Mouse (Mus musculus): ENCODE results near the gene Mmp7.

Mmp7 gene

DNA sequence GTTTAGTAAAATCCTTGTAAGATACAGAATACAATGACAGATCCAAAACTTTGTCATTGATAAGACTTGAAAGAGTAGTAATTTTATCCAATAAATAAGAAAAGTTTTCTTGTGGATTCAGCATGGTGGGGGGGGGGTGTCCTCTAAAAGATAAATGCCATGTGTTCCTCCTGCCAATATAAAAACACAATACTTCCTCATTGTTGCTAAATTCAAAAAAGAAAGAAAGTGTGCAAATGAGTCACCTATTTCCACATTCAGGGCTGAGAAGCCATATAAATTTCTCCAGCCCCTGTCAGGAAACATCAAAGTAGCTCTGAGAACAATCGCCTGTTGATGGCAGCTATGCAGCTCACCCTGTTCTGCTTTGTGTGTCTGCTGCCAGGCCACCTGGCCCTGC lies at the start of gene Mmp7:
Gene Mmp7 (plus strand): TSS at position 301 of the 400 bp plus-strand sequence.
- no peak for DNase-seq (ENCODE audit: low spot score)

DNA sequence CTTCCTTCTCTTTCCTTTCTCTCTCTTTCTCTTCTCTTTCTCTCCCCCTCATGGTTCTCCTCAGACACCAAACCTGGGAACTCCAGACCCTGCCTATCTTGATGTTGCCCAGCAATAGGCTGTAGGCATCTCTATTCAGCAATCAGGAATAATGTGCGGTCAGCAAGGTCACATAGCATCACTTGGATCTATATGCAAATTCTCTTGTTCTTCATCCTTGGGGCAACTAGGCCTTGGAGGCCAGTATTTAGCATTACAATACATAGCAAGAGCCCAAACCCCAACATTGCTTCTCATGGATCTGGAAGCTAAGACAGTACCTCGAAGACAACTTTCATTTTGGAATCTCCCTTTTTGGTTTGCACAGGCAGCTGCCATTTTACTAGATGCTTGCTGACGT lies 44.0 kb upstream of the Mmp7 start:
- no peak for DNase-seq (ENCODE audit: low spot score)

DNA sequence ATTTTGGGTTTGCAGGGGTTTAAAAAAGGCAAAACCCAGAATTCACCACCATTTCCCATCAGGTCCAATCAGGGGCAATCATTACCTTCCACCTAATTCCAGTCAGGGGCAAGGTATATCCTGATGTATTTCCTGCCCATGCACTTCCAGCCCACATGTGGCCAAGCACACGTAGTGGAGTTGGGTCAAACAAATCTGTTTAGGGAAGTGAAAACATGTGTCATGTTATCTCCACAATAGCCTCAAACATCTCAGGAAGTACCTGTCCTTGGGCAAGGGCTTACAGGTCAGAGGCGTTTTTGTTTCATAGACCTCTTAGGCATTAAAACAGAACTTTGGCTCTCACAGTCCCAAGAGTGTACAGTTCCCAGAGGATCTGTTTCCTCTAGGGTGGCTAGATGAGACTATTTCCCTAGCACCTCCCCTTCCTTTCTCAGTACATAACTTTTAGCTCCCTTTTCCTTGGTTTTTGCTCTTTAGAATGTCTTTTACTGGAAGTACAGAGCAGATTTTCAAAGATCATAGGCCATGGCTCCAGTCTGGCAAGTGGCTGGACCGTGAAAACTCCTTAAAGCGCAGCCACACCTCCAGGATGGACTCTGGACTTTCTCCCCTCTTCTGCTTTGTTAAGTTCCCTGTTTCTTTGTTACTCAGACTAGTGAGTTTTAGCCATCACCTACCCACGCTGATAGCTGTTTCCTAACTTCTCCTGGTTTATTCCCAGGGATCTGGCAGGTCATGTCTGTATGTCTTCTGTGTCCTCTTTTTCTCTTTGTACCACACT lies 41.3 kb upstream of the Mmp7 start:
- DNase-seq (ENCODE audit: low spot score): no peak

DNA sequence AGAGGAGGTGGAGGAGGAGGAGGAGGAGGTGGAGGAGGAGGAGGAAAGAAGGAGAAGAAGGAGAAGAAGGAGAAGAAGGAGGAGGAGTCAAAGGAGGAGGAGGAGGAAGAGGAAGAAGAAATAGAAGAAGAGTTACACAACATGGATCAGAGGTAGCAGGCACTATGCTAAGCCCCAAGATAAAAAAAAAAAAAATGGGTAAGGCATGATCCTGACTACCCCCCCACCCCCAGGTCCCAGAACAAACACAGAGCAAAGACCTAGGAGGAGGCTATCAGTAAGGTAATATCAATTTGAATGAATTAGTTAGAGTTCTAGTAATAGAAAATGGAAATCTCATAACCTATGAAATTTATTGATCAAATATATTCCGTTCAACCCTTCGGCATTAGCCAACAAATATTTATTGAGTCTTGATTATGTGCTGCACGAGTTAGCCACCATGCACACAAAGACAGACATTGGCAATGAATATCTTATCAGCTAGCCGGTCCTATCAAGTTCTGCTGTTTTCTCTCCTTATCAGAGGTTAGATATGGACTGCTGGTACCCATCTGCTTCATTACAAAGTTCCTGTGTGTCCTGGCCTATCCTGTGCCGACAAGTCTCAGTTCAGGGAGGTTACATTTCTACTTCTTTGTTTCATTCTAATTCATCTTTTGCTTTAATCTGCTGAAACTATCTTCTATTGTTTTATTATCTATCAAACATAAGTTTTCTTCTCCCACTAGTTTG lies 39.4 kb upstream of the Mmp7 start:
- no peak for DNase-seq (ENCODE audit: low spot score)

DNA sequence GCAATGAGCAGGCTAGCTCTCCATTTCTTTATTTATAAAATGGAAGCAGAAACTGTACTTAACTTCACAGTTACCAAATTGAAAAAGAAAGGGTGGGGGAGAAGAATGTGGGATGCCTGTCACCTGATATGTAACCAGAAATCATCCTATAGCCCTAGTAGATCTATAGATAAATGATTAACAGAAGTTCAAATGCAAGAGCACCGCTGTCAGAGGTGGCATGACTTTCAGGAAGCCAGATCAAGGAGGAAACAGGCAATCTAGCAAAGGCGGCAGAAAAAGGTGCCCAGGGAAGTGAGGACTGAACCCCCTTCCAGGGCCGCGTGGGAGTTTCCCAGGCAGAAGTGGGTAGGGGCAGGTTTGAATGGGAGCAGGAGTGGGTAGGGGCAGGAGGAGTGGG lies 33.9 kb upstream of the Mmp7 start:
- no peak for DNase-seq (ENCODE audit: low spot score)

DNA sequence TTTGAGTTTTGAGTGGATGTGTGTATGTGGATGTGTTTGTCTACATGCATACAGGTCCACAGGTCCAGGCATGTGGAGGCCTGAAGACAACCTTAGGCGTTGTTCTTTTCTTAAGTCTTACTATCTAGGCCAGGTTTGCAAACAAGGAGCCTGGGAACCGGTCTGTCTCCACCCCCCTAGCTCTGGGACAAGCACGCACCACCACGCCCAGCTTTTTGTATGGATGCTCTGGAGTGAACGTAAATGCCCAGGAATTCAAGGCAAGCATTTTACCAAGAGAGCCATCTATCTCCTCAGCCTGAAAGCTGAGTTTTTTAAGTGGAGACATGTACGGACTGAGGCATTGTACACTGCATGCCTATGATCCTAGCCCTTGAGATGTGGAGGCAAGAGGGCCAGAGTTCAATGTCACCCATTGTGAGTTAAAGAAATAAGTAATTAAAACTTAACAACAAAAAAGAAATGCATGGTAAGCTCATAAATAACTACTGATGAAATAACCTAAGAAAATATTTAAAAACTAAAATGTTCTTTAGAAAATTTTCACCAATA lies 32.3 kb upstream of the Mmp7 start:
- no peak for DNase-seq (ENCODE audit: low spot score)

DNA sequence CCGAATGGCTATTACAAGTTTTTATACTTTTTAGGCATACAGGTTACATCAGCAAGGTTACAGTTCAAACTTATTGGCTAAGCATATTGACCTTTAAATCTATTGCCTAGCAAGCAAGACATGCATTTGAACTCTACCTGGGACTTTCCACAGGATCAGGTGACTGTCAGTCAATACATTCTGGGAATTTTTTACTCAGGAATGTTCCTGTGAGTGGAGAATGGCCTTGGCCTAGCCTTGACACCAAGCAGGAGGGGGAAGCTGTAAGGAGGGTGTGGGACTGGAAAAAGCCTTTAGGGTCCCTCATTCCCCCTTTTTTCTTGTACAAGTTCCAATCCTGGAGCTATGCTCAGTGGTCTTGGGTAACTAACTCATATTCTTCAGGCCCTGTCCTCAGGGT lies 30.5 kb upstream of the Mmp7 start:
- DNase-seq (ENCODE audit: low spot score): no peak

DNA sequence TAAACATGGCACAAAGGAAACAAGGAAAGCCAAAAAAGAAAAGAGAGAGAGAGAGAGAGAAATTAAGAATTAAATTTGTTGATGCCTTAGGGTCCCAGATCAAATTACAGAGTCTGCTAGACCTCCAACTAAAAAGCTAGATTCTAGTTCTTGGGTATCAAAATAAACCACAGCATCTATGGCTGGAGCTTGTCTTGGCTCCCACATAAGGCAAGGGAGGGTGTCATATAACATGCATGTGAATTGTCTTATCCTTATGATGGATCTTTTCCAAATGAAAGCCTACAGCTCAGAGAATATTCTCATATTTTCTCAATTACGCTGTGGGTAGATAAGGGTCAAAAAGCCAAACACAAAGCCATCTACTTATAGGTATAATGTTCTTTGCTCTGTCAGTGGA lies 22.2 kb upstream of the Mmp7 start:
- DNase-seq (ENCODE audit: low spot score): no peak

DNA sequence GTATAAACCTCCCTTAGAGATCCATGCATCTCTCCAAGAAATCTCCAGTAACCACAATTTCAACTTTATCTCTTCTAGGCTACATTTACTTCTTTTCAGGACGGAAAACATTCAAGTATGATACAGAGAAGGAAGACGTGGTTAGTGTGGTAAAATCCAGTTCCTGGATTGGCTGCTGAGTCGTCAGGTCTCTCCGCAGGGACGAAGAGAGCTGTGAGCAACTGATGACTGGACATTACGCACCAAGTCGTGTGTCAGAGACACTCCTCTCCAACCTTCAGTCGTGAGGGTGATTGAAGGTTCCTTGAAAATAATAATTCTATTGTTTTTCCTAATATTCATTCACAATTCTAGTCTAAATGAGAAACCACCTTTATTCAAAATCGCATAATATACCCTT lies 18.9 kb upstream of the Mmp7 start:
- no peak for DNase-seq (ENCODE audit: low spot score)

DNA sequence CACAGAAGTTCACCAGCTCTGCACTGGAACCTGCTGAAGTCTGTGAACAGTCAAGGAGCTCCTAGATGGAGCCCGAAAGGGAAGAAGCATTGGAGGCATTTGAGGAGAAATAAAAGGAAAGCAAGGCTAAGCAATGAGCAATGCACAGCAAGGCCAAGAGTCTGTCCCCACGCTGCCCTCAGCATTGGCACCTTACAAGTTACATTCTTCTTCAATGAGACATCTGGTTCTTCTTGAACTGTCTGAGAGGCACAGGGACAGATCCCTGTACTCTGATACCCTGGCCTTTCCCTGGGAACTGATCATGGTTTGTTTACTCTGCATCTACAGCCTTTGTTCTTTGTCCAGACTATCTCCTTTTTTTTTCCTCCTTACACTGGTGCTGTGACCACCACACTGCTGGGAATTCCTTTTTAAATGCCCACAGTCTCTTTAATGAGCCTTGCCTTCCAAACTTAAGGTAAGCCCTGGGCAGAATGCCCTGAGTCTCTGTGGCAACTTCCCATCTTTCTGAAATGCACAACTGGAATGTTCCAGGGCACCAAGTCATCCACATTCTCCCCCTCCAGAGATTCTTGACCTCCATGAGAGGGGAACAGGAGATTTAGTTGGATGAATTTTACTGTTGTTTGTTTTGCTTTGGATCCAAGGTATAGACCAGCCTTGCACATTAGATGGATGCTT lies 13.6 kb upstream of the Mmp7 start:
- no peak for DNase-seq (ENCODE audit: low spot score)

DNA sequence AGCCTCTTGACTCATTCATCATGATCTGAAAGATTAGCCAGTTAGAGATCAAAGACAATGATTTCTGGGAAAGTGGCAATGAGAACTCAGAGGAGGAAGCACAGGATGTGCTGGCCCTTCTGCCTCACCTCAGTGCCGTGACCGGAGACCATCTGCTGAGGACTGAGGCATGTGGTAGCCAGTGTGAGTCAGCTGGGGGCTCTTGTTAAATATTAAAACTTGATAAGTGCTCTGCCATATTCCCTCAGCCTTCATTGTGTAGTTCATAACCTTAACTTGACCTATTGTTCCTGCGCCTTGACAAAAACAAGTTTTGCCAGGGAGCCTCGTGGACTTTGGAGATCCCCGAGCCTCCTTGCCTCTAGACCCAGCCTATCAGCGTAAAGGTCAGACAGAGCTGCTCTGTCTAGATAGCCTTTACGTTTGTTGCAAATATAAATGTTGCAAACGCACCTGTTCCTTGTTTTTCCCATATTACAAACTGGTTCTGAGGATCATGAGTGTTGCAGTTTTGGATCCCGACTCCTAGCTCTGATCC lies 9.7 kb upstream of the Mmp7 start:
- no peak for DNase-seq (ENCODE audit: low spot score)

DNA sequence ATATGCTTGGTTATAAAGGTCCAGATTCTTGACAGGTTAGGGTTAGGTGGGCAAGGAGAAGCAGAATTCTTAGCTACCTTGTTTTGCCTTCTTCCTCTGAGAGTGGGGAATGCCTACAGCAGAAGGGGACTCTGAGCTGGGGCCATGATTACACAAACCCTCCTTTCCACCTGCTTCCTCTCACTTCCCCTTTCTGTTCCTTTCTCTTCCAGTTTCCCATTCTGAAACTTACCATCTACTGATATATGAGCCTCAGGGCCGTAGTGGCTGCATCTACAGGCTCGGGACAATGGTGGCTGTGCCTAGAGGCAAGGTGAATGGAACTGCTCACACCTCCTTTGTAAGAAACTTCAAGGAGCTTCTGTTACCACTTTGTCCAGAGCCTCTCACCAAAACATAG lies 5.9 kb upstream of the Mmp7 start:
- DNase-seq (ENCODE audit: low spot score): no peak

DNA sequence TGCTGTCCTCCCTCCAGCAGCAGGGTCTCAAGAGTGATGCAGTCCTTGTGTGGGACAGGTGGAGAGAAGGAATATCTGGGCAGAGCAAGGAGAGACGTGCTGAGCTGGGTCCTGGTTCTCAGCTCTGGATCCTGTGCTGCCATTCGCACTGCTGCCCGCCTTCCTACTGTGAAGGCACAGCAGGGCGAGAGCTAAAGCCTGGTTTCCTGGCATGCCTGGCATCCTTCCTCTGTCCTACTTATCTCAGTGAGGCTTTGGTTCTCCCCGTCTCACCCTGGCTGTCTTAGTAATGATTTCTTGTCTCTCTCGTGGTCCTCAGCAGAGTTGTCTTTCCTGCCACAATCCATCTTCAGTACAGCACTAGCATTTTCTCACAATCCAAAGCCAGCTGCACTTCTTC lies 2.1 kb upstream of the Mmp7 start:
- DNase-seq (ENCODE audit: low spot score): no peak

DNA sequence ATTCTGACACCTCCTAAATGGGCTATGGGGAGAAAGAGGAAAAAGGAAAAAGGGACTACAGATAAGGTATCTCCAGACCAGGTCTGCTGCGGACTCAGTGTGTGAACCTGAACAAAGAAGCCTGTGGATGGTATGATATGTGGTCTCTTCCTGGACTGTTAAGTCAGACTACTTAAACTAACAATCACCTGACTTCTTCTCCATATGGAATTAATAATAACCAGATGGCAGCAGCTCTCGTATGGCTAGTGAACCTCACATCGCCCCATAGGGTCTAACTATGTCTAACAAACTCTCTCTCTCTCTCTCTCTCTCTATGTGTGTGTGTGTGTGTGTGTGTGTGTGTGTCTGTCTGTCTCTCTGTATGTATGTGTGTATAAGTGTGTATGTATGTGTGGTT lies 2.1 kb downstream of the Mmp7 start:
- DNase-seq (ENCODE audit: low spot score): no peak

DNA sequence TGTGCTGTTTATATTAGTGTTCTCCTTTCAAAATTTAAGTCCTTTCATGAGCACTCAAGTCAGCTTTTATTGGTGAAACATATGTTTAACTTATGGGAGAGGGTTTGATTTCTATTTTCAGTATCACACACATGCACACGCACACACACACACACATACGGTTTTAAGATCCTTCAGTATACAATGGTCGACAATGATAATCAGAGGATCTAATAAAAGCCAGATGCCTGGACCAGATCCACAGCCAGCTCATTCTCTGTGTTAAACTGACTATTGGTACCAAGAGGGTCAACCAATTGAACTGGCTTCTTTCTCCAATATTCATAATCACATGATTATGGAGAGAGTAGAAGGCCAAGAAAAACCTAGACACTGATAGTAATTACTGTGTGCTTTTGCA lies 3.8 kb downstream of the Mmp7 start:
- no peak for DNase-seq (ENCODE audit: low spot score)

DNA sequence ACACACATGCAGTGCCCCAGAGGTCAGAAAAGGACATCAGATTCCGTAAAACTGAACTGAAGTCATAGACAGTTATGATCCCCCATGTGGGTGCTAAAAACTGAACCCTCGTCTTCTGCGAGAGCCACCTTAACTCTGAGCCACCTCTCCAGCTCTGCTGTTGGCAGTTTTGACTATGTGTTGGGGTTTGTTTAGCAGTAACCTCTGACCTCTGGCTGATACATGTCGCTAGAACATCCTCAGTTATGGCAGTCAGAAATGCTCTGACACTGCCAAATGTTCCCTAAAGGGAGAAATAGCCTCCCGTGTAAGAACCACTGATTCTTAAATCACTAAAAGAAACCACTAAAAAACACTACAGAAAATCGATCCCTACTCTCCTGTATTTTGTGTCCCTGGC lies 16.8 kb downstream of the Mmp7 start:
- no peak for DNase-seq (ENCODE audit: low spot score)

DNA sequence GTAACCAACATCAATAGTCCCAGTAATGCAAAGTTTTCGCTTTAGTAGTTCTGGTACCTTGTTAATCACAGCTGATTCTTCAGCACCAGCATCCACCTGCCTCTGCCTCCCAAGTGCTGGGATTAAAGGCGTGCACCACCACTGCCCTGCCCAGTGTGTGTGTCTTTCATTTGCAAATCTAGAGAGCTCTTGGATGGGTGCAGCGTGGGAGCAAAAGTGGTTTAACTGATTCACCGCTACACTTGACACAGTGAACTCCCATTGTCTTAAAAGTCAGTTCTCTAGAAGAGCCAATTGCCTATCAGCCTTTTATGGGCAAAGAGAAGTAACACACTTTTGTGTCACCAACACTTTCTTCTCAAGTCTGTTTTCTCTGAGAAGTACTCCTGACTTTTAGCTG lies 19.3 kb downstream of the Mmp7 start:
- DNase-seq (ENCODE audit: low spot score): no peak

DNA sequence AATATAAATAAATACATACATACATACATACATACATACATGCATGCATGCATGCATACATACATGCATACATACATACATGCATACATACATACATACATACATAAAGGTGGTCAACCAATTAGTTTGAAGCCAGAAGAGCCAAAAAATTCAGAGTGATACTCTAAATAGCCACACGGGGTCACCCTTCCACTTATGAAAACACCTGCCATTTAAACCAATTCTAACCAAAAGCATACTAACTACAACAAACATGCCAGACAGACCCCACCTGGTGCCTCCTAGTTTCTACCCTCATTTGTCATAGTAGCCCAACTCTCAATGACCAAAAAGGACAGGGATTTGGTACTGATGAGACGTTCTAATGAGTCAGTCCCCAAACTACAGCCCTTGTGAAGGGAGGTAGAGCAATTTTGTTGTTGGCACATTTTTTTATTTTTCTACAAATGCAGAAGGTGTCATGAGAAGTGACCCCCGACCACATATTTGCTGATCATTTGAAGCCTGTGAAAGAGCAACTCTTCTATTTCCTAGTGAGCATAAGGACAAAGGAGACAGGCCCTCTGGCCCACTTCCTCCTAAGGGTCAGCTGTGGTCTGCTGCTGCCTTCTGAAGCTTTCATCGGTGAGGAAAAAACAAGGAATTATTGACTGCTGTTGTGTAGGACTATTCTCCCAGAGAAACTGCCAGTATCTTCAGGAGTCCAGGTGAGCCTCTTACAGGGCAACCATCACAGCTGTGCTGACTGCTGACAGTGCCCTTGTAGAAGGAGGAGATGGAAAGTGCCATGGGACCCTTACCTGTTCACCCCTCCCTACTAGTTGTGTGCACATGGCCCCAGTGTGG lies 22.4 kb downstream of the Mmp7 start:
- no peak for DNase-seq (ENCODE audit: low spot score)

DNA sequence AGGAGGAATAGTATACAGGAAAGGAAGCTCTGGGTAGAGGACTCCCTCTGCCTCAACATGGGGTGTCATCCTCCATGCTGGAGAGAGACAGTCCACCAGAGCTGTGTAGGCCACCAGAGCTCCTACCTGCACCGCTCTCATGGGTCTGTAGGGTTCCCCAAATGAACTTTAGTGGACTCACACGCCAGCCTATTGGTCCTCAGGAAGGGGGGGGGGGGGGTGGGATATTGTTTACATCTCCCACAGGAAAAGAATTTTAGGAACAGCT lies 23.0 kb downstream of the Mmp7 start:
- DNase-seq (ENCODE audit: low spot score): no peak

DNA sequence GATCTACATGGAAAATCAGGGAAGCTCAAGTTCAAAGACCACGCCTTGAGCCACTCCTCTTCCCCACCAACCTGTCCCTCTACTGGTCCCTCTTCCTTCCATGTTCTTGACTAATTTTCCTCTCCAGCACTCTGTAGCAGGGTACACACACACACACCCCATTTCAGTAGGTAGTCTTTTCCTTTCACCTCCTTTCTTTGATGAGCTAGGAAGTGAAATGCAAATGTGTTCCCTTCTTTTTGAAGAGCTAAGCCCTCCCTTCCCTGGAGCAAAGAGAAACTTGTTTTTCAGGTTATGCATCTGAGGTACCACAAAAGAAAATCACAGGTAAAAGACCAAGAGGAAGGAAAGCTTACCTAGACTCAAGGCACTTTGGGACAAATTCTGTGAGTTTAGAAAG lies 29.7 kb downstream of the Mmp7 start:
- DNase-seq (ENCODE audit: low spot score): no peak

DNA sequence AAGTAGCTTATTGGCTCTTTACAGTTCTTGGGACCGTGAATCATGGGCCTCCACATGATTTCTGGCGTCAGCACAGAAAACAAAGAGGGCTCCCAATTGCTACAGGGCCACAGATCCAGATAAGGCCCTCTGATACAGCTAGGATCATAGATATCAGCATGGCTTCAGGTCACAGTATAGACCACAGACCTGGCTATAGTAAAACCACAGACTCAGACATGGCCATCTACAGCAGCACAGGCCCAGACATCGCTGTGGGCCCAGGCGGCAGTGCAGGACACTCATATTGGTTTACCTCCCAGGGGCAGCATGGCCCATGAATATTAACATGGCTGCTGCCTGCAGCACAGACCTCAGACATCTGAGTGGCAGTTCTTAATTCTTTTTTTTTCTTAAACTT lies 37.1 kb downstream of the Mmp7 start:
- no peak for DNase-seq (ENCODE audit: low spot score)

DNA sequence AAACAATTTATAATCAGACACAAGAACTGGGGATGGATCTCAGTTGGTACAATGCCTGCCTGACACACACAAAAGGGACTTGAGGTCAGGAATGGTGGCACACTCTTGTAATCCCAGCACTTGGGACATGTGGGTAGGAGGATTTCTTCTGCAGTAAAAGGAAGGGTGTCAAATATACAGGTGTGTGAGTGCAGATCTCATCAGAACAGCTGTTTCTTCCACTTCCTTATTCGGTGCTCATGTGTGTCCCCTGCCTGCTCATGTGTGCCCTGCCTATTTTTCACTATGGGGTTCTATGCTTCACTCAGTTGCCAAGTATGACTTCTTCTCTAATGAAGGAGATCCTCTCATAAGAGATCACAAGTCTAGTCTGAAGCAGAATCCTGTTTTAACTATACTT lies 50.8 kb downstream of the Mmp7 start:
- no peak for DNase-seq (ENCODE audit: low spot score)
